Mouse (Mus musculus) forebrain, embryonic 13.5 days (tissue): ENCODE data around the gene Insr. TPM values are rescaled to one million over a fixed set of nuclear protein-coding genes. Genes with fewer than 3 reads are reported as not detected.
A peak's percentile ranks its signal among the peaks of the same experiment; 100 is the strongest.
"Not testable (repeated sequence)": the region's sequence is repeated elsewhere in the genome, so short reads cannot be mapped to it uniquely, and the experiment has no call there.

Experiments used
- ATAC-seq: fragments of 200-750 bp; cut with Nextera tagmentation; 2 replicates; pipeline ENCODE4 v1.8.0; 2017
- H3K27ac ChIP-seq: fragments of 300-500 bp; sonication (generic); 2 replicates; pipeline ENCODE4 v1.5.1; 2015; ENCODE audit warnings: inconsistent platforms, mild to moderate bottlenecking, moderate library complexity
- H3K27me3 ChIP-seq: fragments of 300-500 bp; sonication (generic); 2 replicates; pipeline ENCODE4 v1.6.1; 2015; ENCODE audit warnings: mild to moderate bottlenecking, inconsistent platforms
- H3K36me3 ChIP-seq: fragments of 300-500 bp; sonication (generic); 2 replicates; pipeline ENCODE4 v1.6.1; 2015; ENCODE audit warnings: mild to moderate bottlenecking, inconsistent platforms; ENCODE audit not compliant: poor library complexity, severe bottlenecking
- H3K4me1 ChIP-seq: fragments of 300-500 bp; sonication (generic); 2 replicates; pipeline ENCODE4 v1.6.1; 2015; ENCODE audit warnings: inconsistent platforms
- H3K4me2 ChIP-seq: fragments of 300-500 bp; sonication (generic); 2 replicates; pipeline ENCODE4 v1.6.1; 2015; ENCODE audit warnings: inconsistent platforms, mild to moderate bottlenecking, moderate library complexity
- H3K4me3 ChIP-seq: fragments of 300-500 bp; sonication (generic); 2 replicates; pipeline ENCODE4 v1.5.1; 2015; ENCODE audit warnings: mild to moderate bottlenecking, inconsistent platforms
- H3K9ac ChIP-seq: fragments of 300-500 bp; sonication (generic); 2 replicates; pipeline ENCODE4 v1.6.1; 2015; ENCODE audit warnings: mild to moderate bottlenecking, inconsistent platforms
- H3K9me3 ChIP-seq: fragments of 300-500 bp; sonication (generic); replicated peaks from 2 replicates; pipeline ENCODE4 v1.6.1; 2016; ENCODE audit warnings: inconsistent platforms
- WGBS: fragments of 180-500 bp; shearing (Covaris S2); methylation state at CpG from one replicate; pipeline ENCODE4 v1.1.7; 2015; 5-methylcytosine and 5-hydroxymethylcytosine counted together
- polyA plus RNA-seq: library from polyadenylated mRNA; unstranded; fragments of >200 nt; fragmentation: Nextera tagmentation; extraction: Ambion mirVana; gene quantifications from 2 replicates; pipeline ENCODE4 v1.2.1, GENCODE M21; 2015

The Insr gene
- polyA plus RNA-seq, result 51.3 and 53.5 TPM in 2 replicates

DNA sequence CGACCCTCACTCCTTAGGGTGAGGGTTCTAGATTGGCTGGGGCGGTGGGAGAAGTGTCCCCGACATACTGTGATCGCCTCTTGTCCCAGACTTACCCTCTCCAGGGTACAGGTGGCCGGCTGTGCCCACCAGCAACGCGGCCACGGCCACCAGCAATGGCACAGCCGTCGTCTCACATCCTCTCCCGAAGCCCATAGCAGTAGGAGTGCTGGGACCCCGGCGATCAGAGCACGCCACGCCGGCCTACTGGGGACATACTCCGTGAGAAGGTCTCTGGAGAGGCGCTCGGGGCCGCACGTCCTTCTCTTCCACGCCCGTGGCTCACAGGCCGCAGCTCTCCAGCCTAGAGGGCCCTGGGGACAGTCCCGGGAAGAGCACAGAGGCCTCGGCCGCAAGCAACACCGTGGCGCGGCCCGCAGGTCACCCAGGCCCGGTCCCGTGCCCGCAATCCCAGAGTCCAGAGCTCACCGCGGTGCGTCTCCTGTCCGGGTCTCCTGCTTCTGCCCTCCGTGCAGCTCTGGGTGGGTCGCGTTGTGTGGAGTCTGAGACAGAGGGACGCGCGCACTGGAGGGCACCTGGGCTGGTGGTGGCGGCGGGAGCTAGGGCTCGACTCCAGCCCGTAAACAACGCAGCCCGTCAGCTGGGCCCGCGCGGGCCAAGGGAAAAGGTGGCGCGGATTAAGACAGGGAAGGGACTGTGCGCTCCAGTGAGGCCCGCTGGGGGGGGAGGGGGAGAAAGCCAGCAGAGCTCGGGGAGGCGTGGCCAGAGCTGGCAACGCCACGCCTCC lies at the start of gene Insr:
TSS of gene Insr (minus strand) at position 684 of the 787 bp plus-strand sequence.
- no peaks in the 10 kb centered on the region for H3K27me3 ChIP-seq
- H3K4me3 ChIP-seq, result peak within 1 kb of the TSS; percentile 93
- WGBS, result under 1% methylated on average over 54 of the region's 61 CpGs
- H3K27ac ChIP-seq, result peak within 1 kb of the TSS; percentile 69
- peak within 1 kb of the TSS; percentile 97 for H3K9ac ChIP-seq
- peak within 1 kb of the TSS; percentile 86 for H3K4me2 ChIP-seq
- H3K4me1 ChIP-seq, result peaks cover 30% of the 10 kb centered on the region
- peak; percentile 96 for ATAC-seq
- no peaks in the 10 kb centered on the region for H3K9me3 ChIP-seq
- no peaks in the 10 kb centered on the region; the same call in 1 of the 2 replicates for H3K36me3 ChIP-seq

DNA sequence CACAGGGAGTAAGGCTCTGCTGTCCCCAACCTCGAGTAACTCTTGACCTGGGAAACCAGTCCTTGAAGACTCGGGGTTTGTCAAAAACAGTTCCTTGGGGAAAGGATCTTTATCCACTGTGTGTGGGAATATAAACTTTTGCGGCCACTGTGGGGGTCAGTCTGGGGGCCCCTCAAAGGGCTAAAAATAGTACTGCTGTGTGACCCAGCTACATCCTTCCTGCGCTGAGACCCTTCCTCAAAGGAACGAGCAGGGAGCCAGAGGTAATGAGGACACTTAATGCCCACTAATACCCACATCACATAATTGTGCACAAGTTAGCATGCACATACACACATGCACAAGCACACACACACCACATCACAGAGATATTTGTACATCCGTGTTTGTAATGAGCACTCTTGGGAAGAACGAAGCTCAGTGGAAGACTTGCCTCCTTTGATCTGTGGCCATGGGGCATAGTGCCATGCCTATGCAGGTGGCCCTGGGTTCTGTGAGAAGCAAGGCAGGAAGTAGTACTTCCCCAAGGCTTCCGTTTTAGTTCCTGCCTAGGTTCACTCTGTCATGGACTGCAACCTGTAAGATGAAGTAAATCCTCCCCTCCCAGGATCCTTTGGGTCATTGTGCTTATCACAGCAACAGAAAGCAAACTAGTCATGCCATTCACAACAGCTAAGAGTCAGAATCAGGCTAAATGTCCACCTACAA lies 48.3 kb upstream of the Insr start:
- no peaks in the 10 kb centered on the region for H3K4me1 ChIP-seq
- H3K9me3 ChIP-seq, result no peaks in the 10 kb centered on the region
- no peak overlapping the region for H3K4me2 ChIP-seq
- H3K27ac ChIP-seq, result no peak overlapping the region
- WGBS, result 81% methylated on average over 8 of the region's 8 CpGs
- H3K4me3 ChIP-seq, result no peak overlapping the region
- no peak for ATAC-seq
- H3K27me3 ChIP-seq, result no peaks in the 10 kb centered on the region
- no peak overlapping the region for H3K9ac ChIP-seq
- H3K36me3 ChIP-seq, result no peaks in the 10 kb centered on the region

DNA sequence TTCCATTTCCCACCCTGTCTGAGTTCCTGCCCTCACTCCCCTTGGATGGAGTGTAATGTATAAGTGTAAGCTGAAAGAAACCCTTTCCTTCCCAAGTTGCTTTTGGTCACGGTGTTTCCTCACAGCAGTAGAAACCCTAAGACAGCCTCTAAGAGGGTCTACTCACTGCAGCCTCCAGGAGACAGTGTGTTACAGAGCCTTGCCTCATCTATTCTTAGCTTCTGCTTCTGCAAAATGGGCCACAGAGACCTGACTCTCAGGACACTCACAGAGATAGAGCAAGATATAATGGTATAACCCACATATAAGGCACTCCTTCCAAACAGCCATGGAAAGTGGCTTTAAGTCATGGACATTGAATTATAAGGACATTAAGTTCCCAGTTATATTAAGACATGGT lies 47.6 kb upstream of the Insr start:
- no peaks in the 10 kb centered on the region for H3K4me1 ChIP-seq
- H3K9ac ChIP-seq, result no peak overlapping the region
- no peak overlapping the region for H3K27ac ChIP-seq
- no peaks in the 10 kb centered on the region for H3K27me3 ChIP-seq
- H3K4me3 ChIP-seq, result no peak overlapping the region
- 94% methylated on average over 1 of the region's 1 CpGs for WGBS
- ATAC-seq, result no peak
- no peaks in the 10 kb centered on the region for H3K36me3 ChIP-seq
- no peak overlapping the region for H3K4me2 ChIP-seq
- no peaks in the 10 kb centered on the region for H3K9me3 ChIP-seq

DNA sequence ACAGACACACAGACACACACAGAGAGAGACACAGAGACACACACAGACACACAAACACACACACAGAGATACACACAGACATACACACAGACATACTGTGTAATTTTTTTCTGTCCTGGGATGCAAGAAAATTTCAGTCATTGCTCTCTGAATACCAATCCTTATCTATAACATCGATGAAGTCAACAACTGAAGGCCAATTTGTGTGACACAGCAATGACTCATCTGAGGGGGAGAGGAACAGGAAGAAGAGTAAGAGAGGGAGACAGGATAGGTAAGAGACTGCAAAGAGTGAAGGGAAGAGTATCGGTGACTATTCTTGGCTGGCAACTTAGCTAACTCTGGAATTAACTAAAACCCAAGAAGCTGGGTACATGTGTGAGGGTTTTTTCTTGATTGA lies 44.8 kb upstream of the Insr start:
- 86% methylated on average over 2 of the region's 2 CpGs for WGBS
- Histone ChIP-seq H3K4me1 (no peaks in the 10 kb centered on the region), H3K27ac (no peak overlapping the region), H3K4me3 (no peak overlapping the region), H3K4me2 (no peak overlapping the region), H3K9ac (no peak overlapping the region), H3K9me3 (no peaks in the 10 kb centered on the region), H3K36me3 (no peaks in the 10 kb centered on the region), H3K27me3 (no peaks in the 10 kb centered on the region)
- ATAC-seq, result no peak

DNA sequence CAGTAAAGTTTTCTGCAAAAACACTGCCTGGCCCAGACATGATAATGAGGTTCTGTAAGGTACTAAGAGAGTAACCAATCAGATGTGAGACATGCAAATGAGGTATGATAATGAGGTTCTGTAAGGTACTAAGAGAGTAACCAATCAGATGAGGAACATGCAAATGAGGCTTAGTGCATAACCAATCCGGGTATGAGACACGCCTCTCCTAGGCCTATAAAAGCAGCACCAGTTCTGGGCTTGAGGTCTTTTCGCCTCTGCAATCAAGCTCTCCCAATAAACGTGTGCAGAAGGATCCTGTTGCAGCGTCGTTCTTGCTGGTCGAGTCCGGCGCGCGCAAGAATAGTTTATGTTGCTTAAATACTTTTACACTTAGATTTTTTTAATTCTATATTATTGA lies 39.9 kb upstream of the Insr start:
- not testable (repeated sequence) for ATAC-seq, H3K4me3 ChIP-seq, H3K36me3 ChIP-seq, H3K27me3 ChIP-seq, H3K4me1 ChIP-seq, H3K4me2 ChIP-seq, H3K27ac ChIP-seq, H3K9me3 ChIP-seq, H3K9ac ChIP-seq
- WGBS, result 92% methylated on average over 11 of the region's 11 CpGs

DNA sequence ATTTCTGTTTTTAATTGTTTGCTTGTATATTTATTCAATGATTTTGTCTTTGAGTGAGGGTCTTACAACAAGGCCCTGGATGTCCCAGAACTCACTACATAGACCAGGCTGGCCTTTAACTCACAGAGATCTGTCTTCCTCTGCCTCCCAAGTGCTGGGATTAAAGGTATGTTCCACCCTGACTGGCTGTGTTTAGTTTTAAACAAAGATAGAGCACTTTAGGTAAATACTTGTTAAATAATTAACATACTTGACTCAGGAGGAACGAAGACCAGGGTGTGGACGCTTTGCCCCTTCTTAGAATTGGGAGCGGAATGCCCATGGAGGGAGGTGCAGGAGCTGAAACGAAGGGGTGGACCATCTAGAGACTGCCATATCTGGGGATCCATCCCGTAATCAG lies 37.2 kb upstream of the Insr start:
- H3K4me3 ChIP-seq, result no peak overlapping the region
- no peaks in the 10 kb centered on the region for H3K9me3 ChIP-seq
- H3K27ac ChIP-seq, result no peak overlapping the region
- H3K27me3 ChIP-seq, result no peaks in the 10 kb centered on the region
- H3K4me2 ChIP-seq, result no peak overlapping the region
- no peak for ATAC-seq
- no peak overlapping the region for H3K9ac ChIP-seq
- H3K4me1 ChIP-seq, result no peaks in the 10 kb centered on the region
- no peaks in the 10 kb centered on the region for H3K36me3 ChIP-seq
- WGBS, result 92% methylated on average over 5 of the region's 5 CpGs

DNA sequence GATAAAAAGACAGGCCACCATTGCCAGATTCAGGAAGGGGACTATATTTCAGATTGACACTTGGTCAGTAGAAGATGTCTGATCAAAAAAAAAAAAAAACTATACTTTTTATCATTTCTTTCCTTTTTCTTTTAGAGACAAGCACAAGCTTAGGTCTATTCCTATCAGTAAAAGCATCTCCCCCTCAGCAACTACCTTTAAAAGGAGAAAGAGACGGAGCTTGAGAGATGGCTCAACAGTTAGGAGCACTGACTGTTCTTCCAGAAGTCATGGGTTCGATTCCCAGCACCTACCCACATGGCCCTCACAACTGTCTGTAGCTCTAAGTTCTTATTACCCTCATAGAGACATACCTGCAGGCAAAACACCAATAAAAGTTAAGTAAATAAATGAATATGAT lies 34.9 kb upstream of the Insr start:
- H3K27ac ChIP-seq, result no peak overlapping the region
- H3K4me2 ChIP-seq, result no peak overlapping the region
- no peak overlapping the region for H3K9ac ChIP-seq
- 76% methylated on average over 2 of the region's 2 CpGs for WGBS
- no peak overlapping the region for H3K4me3 ChIP-seq
- H3K9me3 ChIP-seq, result no peaks in the 10 kb centered on the region
- H3K36me3 ChIP-seq, result no peaks in the 10 kb centered on the region
- no peaks in the 10 kb centered on the region for H3K27me3 ChIP-seq
- no peak for ATAC-seq
- no peaks in the 10 kb centered on the region for H3K4me1 ChIP-seq

DNA sequence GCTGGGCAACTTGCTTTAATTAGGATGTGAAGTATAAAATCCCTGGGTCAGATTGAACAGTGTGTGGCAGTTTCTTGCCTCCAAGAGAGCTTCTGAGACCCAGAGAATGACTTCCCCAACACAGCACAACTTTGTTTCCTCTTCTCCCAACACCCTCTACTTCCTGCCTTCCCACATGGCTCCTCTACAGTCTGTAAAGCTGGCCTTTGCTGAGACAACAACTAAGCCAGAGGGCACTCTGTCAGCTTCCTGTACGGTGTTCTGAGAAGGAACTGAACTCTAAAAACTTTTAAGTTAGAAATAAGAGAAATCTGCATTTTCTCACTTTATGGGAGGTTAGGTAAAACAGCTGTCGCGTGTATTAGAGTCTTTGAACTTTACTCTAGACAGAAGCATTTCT lies 34.4 kb upstream of the Insr start:
- 86% methylated on average over 3 of the region's 3 CpGs for WGBS

DNA sequence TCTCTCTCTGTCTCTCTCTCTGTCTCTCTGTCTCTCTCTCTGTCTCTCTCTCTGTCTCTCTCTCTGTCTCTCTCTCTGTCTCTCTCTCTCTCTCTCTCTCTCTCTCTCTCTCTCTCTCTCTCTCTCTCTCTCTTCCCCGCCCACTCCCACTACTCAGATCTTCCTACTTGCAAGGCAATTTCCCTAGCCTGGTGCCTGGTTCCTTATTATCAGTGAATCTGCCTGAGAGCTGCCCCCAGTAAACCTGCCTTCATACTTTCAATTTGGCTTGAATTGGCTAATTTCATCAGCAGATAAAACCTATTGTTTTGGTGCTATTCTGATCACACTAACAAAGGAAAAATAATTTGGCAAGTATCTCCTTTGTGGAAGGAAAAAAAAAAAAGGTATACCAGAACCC lies 34.0 kb upstream of the Insr start:
- H3K27ac ChIP-seq, H3K27me3 ChIP-seq, H3K4me1 ChIP-seq, H3K4me2 ChIP-seq, ATAC-seq, H3K36me3 ChIP-seq, H3K9me3 ChIP-seq, H3K4me3 ChIP-seq, H3K9ac ChIP-seq: not testable (repeated sequence)
- 93% methylated on average over 1 of the region's 1 CpGs for WGBS

More for the DNA sequence above, 34.4 kb upstream of the Insr start:
- Histone ChIP-seq H3K9me3 (no peaks in the 10 kb centered on the region), H3K27me3 (no peaks in the 10 kb centered on the region), H3K27ac (no peak overlapping the region), H3K4me1 (no peaks in the 10 kb centered on the region), H3K4me2 (no peak overlapping the region), H3K36me3 (no peaks in the 10 kb centered on the region), H3K9ac (no peak overlapping the region), H3K4me3 (no peak overlapping the region)
- no peak for ATAC-seq

DNA sequence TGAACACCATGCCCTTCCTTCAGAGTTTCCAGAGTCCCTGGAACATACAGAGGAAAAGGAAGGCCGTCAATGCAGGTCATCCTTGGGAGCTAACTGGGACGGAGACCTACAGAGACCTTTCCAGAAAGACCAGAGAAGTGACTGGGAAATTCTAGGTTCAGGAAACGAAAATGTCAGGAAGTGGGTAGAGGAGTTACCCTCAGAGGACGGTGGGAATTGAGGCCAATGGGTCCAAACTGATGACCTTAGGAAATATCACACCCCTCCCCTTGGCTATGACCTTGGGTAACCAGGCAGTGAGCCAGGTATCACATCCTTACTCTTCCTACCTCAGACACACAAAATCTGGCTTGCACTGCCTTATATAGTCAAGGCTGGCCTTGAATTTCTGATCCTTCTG lies 32.1 kb upstream of the Insr start:
- Histone ChIP-seq H3K27me3 (no peaks in the 10 kb centered on the region), H3K9me3 (peaks cover 5% of the 10 kb centered on the region; the same call in 1 of the 2 replicates), H3K4me2 (no peak overlapping the region), H3K9ac (no peak overlapping the region), H3K27ac (no peak overlapping the region), H3K4me3 (no peak overlapping the region), H3K36me3 (no peaks in the 10 kb centered on the region), H3K4me1 (no peaks in the 10 kb centered on the region)
- ATAC-seq, result no peak
- WGBS, result 68% methylated on average over 4 of the region's 4 CpGs

DNA sequence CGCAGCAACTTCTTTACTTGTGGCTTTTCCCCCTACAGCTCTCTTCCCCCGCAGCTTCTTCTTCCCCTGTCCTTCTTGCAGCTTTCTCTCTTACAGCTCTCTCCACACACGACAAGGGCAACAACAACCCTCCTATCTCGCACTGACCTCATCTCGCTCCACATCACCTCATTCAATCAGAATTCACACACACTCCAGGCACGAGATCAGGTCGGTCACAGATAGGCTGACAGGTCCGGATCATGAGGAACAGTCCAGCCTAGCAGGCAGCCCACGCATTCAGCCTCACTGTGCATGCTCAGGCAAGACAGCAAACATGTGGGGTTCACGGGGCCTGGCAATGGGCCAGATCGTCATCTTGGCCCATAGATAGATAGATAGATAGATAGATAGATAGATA lies 30.2 kb upstream of the Insr start:
- Histone ChIP-seq H3K9me3 (peaks cover 9% of the 10 kb centered on the region; the same call in 1 of the 2 replicates), H3K4me3 (no peak overlapping the region), H3K27me3 (no peaks in the 10 kb centered on the region), H3K4me1 (no peaks in the 10 kb centered on the region), H3K27ac (no peak overlapping the region), H3K9ac (no peak overlapping the region), H3K4me2 (no peak overlapping the region), H3K36me3 (no peaks in the 10 kb centered on the region)
- no peak for ATAC-seq
- 91% methylated on average over 11 of the region's 11 CpGs for WGBS

DNA sequence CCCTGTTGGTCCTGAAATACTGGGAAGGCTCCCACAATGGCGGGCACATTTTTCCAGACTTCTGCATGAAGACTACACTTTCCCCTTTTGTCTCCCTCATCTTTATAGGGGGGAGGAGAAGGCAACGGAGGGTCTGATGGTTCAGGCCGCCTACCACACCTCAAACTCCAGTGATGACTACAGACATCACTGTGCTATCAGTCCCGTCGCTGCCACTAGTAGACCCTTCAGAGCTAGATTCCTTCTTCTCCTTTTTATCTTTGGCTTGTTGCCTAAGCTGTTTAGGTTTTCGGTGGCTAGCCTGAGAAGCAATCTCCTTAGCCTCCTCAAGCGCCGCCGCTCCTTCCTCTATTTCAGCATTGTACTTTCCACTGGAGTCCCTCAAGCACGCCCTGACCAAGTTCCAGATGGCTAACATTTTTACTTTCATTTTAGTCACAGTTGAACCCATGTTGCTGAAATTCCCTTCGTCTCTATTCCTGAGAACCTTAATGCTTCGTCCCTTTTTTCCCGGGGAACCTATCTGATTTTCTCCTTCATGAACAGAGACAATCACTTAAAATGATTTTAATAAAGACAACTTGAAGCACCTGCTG lies 28.9 kb upstream of the Insr start:
- not testable (repeated sequence) for H3K9me3 ChIP-seq, H3K36me3 ChIP-seq, H3K27me3 ChIP-seq, H3K4me2 ChIP-seq, H3K9ac ChIP-seq, H3K4me3 ChIP-seq, H3K27ac ChIP-seq, ATAC-seq, H3K4me1 ChIP-seq
- WGBS, result 92% methylated on average over 13 of the region's 13 CpGs
